Mouse (Mus musculus) thymus, adult 2 months (tissue): ENCODE measurements around the gene Olfr169. TPM values are rescaled to one million over a fixed set of nuclear protein-coding genes. Genes with fewer than 3 reads are reported as not detected.
"Not testable (repeated sequence)": the region's sequence is repeated elsewhere in the genome, so short reads cannot be mapped to it uniquely, and the experiment has no call there.

ENCODE experiments used
- DNase-seq: peaks from one replicate; pipeline ENCODE4 v3.0.0; 2021
- H3K27ac ChIP-seq: fragments of 200-500 bp; 2 replicates; pipeline ENCODE4 v1.5.1; 2012; ENCODE audit warnings: low read length, control low read depth; ENCODE audit not compliant: control insufficient read depth, insufficient read depth
- H3K27me3 ChIP-seq: fragments of 200-500 bp; 2 replicates; pipeline ENCODE4 v1.6.1; 2012; ENCODE audit warnings: mild to moderate bottlenecking, low read length, moderate library complexity, mixed read lengths; ENCODE audit not compliant: control insufficient read depth, insufficient read depth
- H3K36me3 ChIP-seq: fragments of 200-500 bp; 2 replicates; pipeline ENCODE4 v1.6.1; 2012; ENCODE audit warnings: mild to moderate bottlenecking, low read length, moderate library complexity; ENCODE audit not compliant: control insufficient read depth, insufficient read depth
- H3K4me1 ChIP-seq: fragments of 200-500 bp; replicated peaks from 2 replicates; pipeline ENCODE4 v1.6.1; 2012; ENCODE audit warnings: low read length; ENCODE audit not compliant: control insufficient read depth, insufficient read depth
- H3K4me3 ChIP-seq: fragments of 200-500 bp; 2 replicates; pipeline ENCODE4 v1.5.1; 2012; ENCODE audit warnings: mild to moderate bottlenecking, low read length, control low read depth, moderate library complexity; ENCODE audit not compliant: control insufficient read depth, insufficient read depth
- CTCF ChIP-seq: fragments of 200-500 bp; IDR thresholded peaks from 2 replicates; pipeline ENCODE4 v1.5.1; 2012; ENCODE audit warnings: mild to moderate bottlenecking, control low read depth, low read length, moderate library complexity, borderline replicate concordance; ENCODE audit not compliant: control insufficient read depth, poor library complexity, insufficient read depth; ENCODE audit errors: extremely low read depth
- POLR2A ChIP-seq: fragments of 200-500 bp; IDR thresholded peaks from 2 replicates; pipeline ENCODE4 v1.6.1; 2012; ENCODE audit warnings: mild to moderate bottlenecking, low read length, control low read depth, moderate library complexity; ENCODE audit not compliant: control insufficient read depth, poor library complexity, insufficient read depth; ENCODE audit errors: extremely low read depth
- WGBS: fragments of 180-500 bp; shearing (Covaris S2); methylation state at CpG from one replicate; pipeline ENCODE4 v1.1.7; 2018; 5-methylcytosine and 5-hydroxymethylcytosine counted together
- polyA plus RNA-seq: library from polyadenylated mRNA; depleted of rRNA; stranded (reverse); fragments of >200 nt; gene quantifications from 2 replicates; pipeline ENCODE4 v1.2.3, GENCODE M21; 2012; rRNA removed

The Olfr169 gene
- polyA plus RNA-seq: not detected in 2 replicates

- H3K27ac ChIP-seq, H3K4me1 ChIP-seq, DNase-seq, H3K4me3 ChIP-seq, H3K27me3 ChIP-seq, H3K36me3 ChIP-seq: not testable (repeated sequence)
- 93% methylated on average over 2 of the region's 2 CpGs for WGBS
Measured at GRCm38 (mm10) chr16:19571709-19572108, at the start of gene Olfr169. Gene Olfr169 (minus strand): TSS chr16:19571809.

- H3K27ac ChIP-seq, DNase-seq, H3K27me3 ChIP-seq, H3K4me1 ChIP-seq, H3K4me3 ChIP-seq, H3K36me3 ChIP-seq: not testable (repeated sequence)
- WGBS: 95% methylated on average over 2 of the region's 2 CpGs
Measured at GRCm38 (mm10) chr16:19611782-19612181, 40.2 kb upstream of the Olfr169 start, which contains the start of gene Olfr170. Gene Olfr170 (minus strand): TSS chr16:19611882.

DNA sequence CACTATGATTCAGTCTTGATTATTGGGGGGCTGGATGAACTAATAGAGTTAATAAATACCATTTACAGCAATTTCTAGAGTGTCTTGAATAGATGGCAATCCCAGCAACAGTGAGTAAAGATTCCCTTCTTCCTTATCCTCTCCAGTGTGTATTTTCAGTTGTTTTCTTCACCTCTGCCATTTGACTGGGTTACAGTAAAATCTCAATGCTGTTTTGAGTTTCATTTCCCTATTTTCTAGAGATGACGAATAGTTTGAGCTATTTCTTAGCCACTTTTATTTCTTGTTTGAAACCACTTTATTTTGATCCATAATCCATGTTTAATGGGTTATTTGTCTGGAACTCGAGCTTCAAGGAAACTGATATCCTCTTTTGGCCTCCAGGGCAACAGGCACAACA, 31.6 kb upstream of the Olfr169 start:
- no peak overlapping the region for H3K4me3 ChIP-seq
- H3K27me3 ChIP-seq: no peaks in the 10 kb centered on the region
- no peak for DNase-seq
- TF ChIP-seq CTCF (no peak), POLR2A (no peak)
- H3K4me1 ChIP-seq: no peaks in the 10 kb centered on the region
- WGBS: 36% methylated on average over 2 of the region's 2 CpGs
- no peaks in the 10 kb centered on the region for H3K36me3 ChIP-seq
- H3K27ac ChIP-seq: no peak overlapping the region

DNA sequence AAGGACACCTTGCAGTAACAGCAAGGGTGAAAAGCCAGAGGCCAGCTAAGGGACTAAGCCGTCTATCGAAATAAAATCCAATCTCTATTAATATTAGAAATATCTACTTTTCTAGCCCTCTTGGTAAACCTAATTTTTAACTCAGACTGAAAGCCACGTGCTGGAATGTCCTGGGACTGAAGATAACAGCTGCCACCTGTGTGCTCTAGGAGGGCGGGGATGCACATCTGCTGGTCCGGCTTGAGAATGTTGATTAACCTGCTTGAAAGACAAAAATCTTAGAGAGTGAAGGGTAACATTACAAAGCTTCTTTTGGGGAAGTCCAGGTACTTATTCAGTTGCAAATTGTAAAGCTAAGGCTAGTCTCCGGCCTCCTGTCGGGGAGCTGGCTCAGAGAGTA, 18.2 kb downstream of the Olfr169 start:
- WGBS: 92% methylated on average over 7 of the region's 7 CpGs
- H3K27me3 ChIP-seq, DNase-seq, H3K4me3 ChIP-seq, H3K4me1 ChIP-seq, H3K27ac ChIP-seq, H3K36me3 ChIP-seq: not testable (repeated sequence)

DNA sequence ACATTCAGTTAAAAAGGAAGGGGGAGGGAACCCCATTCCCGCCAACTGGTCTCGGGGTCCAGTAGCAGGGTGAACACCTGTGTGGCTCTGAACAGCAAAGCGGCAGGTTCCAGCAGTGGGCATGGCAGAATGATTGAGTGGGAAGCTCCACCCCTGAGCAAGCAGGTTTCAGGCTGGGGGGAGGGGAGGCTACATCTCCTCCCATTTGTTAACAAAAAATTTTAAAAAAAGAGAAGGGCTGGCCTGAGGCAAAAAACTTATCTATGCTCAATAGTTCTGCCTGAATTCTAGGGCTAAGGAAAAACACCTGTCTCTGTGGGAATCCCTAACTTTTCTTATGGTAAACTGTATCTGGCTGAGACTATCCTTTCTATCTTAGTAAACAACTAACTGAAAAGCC, 19.4 kb downstream of the Olfr169 start:
- H3K36me3 ChIP-seq, H3K27me3 ChIP-seq, H3K4me3 ChIP-seq, H3K4me1 ChIP-seq, H3K27ac ChIP-seq, DNase-seq: not testable (repeated sequence)
- 96% methylated on average over 3 of the region's 3 CpGs for WGBS

GRCm38 (mm10) chr16:19535455-19535854, 36.2 kb downstream of the Olfr169 start, which contains the start of gene Olfr168:
Gene Olfr168 (minus strand): TSS chr16:19535555.
- no peaks in the 10 kb centered on the region for H3K4me1 ChIP-seq
- no peak within 1 kb of the TSS for H3K27ac ChIP-seq
- TF ChIP-seq POLR2A (no peak), CTCF (no peak)
- no peaks in the 10 kb centered on the region for H3K27me3 ChIP-seq
- no peak within 1 kb of the TSS for H3K4me3 ChIP-seq
- DNase-seq: no peak
- H3K36me3 ChIP-seq: no peaks in the 10 kb centered on the region

DNA sequence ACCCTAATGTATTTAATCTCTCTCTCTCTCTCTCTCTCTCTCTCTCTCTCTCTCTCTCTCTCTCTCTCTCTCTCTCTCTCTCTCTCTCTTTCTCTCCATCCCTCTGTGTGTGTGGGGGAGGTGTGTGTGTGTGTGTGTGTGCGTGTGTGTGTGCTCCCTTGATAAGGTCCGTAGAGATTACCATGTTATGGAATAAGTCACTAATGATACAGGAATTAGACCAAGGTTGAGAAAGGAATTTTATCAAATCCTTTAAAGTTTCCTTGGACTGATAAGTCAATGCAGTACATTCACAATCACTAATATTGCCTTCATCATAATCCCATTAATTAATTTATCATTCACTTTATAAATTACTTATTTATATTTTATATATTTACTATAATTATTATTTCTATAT, 49.4 kb downstream of the Olfr169 start, which contains the start of gene Olfr167:
TSS of gene Olfr167 (minus strand) at position 101 of the 400 bp plus-strand sequence.
- TF ChIP-seq POLR2A: no peak
- no peak for TF ChIP-seq CTCF
- Histone ChIP-seq H3K4me1 (no peaks in the 10 kb centered on the region), H3K27me3 (no peaks in the 10 kb centered on the region), H3K4me3 (no peak within 1 kb of the TSS), H3K36me3 (no peaks in the 10 kb centered on the region), H3K27ac (no peak within 1 kb of the TSS)
- 90% methylated on average over 2 of the region's 2 CpGs for WGBS
- no peak for DNase-seq

Other genes with a start within 250 kb of the Olfr169 start
- gene Olfr165, start 148.7 kb downstream of the Olfr169 start, polyA plus RNA-seq: not detected in 2 replicates
- not detected in 2 replicates for gene Olfr166, start 88.1 kb downstream of the Olfr169 start, polyA plus RNA-seq
- not detected in 2 replicates for gene Olfr167, start 49.5 kb downstream of the Olfr169 start, polyA plus RNA-seq
- not detected in 2 replicates for gene Olfr168, start 36.3 kb downstream of the Olfr169 start, polyA plus RNA-seq
- gene Olfr170, start 40.1 kb upstream of the Olfr169 start, polyA plus RNA-seq: not detected in 2 replicates
- not detected in 2 replicates for gene Olfr171, start 58.1 kb upstream of the Olfr169 start, polyA plus RNA-seq
- 0.05 and 0.16 TPM in 2 replicates for gene Lamp3, start 134.6 kb upstream of the Olfr169 start, polyA plus RNA-seq
- gene B3gnt5, start 188.4 kb upstream of the Olfr169 start, polyA plus RNA-seq: 2.0 and 2.1 TPM in 2 replicates